Mouse (Mus musculus): ENCODE measurements at regions not wholly inside any gene's neighbourhood (a gene's known extent, or its start where the extent isn't known, plus 50 kb on each side); places are given as distances from the start of the nearest gene placed in this dataset.
A peak's percentile ranks its signal among the peaks of the same experiment; 100 is the strongest.

DNA sequence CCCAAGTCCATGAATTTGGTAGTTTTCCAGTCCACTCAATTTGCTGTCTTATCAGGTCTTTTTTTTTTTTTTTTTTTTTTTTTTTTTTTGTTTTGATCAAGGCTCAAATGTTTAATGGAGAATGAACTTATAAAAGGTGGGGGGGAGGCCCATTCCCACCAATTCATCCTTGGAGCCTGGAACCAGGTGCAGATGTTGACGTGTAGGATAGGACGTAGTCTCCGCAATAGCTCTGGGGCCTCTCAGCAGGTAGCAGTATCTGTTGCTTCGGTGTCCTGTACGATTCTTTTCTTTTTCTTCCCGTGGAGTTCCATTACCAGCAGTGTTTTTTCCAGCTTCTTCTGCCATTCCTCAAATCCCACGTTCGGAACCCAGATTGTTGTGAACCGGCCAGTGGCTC, 1296.3 kb upstream of the Ppp6c start:
- DNase-seq = no peak

DNA sequence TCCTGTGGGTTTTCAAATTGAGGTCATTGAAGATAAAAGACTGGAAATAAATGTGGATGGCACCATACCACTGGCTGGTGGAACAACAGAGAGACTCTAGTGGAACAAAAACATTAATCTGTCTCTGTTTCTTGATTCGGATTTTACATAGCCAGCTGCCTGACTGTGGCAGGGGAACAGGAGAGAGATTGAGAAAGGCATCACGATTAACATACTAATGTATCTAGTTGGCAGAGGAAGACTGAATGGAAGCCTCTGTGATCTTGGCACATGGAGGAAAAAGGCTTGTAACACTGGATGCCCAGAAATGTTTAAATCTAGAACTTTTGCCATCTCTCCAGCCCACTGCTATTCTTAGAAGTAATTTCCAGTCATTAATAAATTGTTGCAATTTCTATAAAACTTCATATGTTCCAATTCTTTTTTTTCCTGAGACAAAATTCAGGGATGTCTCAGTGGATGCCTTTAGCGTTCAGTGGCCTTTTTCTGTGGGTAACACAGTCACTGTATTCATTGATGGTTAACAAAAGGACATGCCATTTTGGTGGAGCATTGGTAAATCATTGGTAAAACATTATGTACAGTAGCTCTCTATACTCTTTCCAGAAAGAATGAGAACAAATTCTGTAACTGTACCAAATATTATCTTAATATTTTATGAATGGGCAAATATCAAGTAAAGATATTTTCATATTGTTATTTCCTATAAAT, 1284.5 kb upstream of the Ppp6c start:
- no peak for DNase-seq

DNA sequence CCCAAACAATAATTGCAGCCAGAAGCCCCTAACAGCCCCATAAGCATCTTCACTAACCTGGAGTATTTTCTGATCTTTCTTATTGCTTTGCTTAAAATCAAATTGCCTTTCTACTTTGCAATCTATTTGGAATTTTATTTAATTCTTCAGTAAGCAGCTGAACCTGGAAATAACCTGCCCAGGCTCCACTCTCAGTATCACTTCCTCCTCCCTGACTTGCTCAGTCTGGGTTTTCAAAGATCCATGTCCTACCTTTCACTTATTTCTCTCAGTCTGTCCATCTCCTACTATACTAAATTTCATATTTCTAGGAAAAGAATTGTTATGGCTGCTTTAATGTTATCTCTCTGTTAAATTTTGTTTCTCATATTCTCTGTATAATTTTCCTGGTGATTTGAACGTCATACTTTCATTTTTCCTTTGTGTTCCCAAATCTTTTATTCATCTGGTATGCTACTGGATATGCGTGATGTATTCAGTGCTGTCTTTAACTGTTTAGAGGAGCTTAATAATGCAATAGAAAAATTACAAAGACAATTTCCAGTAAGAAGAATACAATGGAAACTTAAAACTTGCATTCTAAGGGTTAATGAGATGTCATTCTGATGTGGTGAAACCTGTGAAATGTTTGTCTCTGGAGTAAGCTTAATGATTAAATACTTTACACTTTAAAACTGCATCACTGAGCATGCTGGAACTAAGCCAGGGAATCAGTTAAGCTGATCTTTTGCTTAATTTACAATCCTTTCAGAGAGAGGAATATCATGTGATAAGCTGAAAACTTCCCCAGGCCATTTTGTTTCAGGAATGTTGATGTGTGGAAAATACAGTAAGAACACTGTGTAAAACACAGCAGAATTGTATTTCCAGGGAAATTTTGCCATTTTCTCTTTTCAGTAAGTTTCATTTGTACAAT, 1252.8 kb upstream of the Ppp6c start:
- DNase-seq = peak; percentile 52 to 84

DNA sequence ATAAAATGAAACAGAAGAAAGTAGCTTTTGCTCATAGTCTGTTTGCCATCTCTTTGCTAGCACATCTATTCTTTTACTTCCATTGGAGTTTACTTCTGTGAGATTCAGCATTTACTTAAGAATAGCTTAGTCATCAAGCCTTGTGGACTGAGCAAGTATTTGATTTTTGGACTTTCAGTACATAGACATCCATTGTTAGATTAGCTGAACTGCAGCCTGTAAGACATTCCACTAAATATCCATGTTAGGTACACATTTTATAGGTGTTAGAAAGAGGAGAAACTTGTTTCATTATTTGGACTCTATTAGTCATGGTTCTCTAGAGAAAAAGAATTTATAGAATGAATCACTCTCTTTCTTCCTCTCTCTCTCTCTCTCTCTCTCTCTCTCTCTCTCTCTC, 1251.2 kb upstream of the Ppp6c start:
- DNase-seq = peak in 1 of 2 experiments; percentile 1

DNA sequence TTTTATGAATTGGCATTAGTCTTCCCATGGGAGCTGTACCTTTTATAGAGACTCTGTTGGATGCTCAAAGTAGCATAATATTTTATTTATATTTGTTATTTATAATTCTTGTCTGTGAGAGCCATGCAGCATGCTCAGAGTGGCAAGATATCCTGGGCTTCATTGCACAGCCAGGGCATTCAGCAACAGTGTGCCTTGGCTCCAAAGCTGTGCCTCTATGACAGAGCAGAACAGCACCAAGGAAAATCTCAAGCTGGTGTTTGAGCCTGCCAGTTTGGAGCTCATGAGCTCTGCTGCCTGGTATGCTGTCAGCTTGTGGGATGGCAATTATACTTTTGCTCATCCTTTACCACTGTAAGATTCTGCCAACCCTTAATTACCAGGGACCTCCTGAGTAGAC, 1230.1 kb upstream of the Ppp6c start:
- no peak for DNase-seq

DNA sequence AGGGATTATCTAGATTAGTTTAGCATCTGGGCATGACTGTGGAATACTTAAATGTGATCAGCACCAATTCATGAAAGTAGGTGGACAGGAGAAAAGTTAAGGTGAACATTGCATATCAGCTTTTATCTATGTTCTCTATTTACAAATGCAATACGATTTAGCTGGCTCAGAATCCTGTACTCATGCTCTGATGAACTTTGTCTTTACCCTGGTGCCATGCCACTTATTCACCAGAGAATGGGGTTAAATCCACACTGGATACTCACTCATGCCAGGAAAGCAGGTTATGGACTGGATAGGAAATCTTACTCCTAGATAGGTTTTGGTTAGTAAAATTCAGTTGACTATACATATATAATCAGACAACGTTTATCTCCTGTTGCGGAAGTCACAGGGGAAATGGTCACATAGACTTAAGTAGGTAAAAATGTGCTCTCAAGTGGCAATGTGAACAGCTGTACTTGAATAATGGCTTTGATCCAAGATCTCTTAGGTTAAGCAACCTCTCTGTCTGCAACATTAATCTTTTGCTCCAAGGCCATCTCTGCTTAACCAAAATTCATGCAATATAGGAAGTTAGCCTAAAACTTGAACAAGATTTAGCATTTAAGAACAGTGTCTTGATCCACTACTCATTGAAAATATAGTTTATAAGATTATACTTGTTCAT, 1206.7 kb upstream of the Ppp6c start:
- no peak for DNase-seq

DNA sequence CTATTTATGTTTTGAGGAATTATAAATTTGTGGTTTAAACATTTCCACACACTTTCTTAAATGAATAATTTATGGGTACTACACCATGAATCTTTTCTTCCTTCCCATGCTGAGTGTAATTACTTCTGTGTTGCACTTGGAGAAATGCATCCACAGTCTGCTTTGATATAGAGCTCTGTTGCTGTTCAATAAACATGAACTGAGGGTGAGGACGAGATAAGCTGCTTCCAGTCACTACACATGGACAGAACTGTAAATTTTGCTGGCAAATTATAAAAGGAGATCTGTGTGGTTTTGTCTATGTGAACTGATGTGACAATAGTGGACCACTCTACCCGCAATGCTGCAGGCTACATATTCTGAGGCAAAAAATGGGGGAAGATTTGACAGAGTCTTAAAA, 1205.1 kb upstream of the Ppp6c start:
- DNase-seq = no peak

DNA sequence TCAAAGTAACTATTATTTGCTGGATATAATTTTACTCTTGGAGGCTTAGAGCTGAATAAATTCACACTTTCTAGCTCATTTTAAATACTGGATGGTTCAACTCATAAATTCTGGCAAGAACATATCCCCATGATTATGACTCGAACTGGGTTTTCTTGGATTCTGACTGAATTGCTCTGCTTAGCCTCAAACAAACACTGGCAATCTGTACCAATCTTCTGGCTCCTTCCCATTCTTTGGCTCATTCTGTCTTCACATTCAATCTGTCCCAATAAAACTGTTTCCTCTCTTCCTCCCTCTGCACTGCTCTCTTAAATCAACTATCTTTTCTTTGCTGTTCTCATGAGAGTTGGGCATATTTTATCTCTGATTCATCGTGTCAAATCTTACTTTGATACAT, 1176.2 kb upstream of the Ppp6c start:
- no peak for DNase-seq
